Mouse (Mus musculus) kidney, embryonic 15.5 days (tissue): ENCODE data around the gene Senp1. TPM values are rescaled to one million over a fixed set of nuclear protein-coding genes. Genes with fewer than 3 reads are reported as not detected.

Experiments
- ATAC-seq: fragments of 200-750 bp; cut with Nextera tagmentation; replicated peaks from 2 replicates; pipeline ENCODE4 v1.8.0; 2017; ENCODE audit warnings: moderate TSS enrichment; ENCODE audit not compliant: low FRiP score
- H3K27ac ChIP-seq: fragments of 300-500 bp; sonication (generic); 2 replicates; pipeline ENCODE4 v1.5.1; 2015; ENCODE audit warnings: mild to moderate bottlenecking, inconsistent platforms
- H3K27me3 ChIP-seq: fragments of 300-500 bp; sonication (generic); 2 replicates; pipeline ENCODE4 v1.6.1; 2015; ENCODE audit warnings: inconsistent platforms
- H3K36me3 ChIP-seq: fragments of 300-500 bp; sonication (generic); 2 replicates; pipeline ENCODE4 v1.6.1; 2015; ENCODE audit warnings: inconsistent platforms
- H3K4me1 ChIP-seq: fragments of 300-500 bp; sonication (generic); 2 replicates; pipeline ENCODE4 v1.6.1; 2015; ENCODE audit warnings: inconsistent platforms
- H3K4me2 ChIP-seq: fragments of 300-500 bp; sonication (generic); 2 replicates; pipeline ENCODE4 v1.6.1; 2015; ENCODE audit warnings: moderate library complexity, mild to moderate bottlenecking, inconsistent platforms
- H3K4me3 ChIP-seq: fragments of 300-500 bp; sonication (generic); replicated peaks from 2 replicates; pipeline ENCODE4 v1.5.1; 2015; ENCODE audit warnings: mild to moderate bottlenecking, inconsistent platforms
- H3K9ac ChIP-seq: fragments of 300-500 bp; sonication (generic); 2 replicates; pipeline ENCODE4 v1.6.1; 2015; ENCODE audit warnings: mild to moderate bottlenecking, inconsistent platforms
- H3K9me3 ChIP-seq: fragments of 300-500 bp; sonication (generic); replicated peaks from 2 replicates; pipeline ENCODE4 v1.6.1; 2016; ENCODE audit warnings: inconsistent platforms
- WGBS: fragments of 180-500 bp; shearing (Covaris S2); methylation state at CpG from one replicate; pipeline ENCODE4 v1.1.7; 2015; ENCODE audit warnings: mixed read lengths; 5-methylcytosine and 5-hydroxymethylcytosine counted together
- polyA plus RNA-seq: library from polyadenylated mRNA; unstranded; fragments of >200 nt; fragmentation: Nextera tagmentation; extraction: Ambion mirVana; gene quantifications from 2 replicates; pipeline ENCODE4 v1.2.1, GENCODE M21; 2015

Gene Senp1
- 34.0 and 34.3 TPM in 2 replicates for polyA plus RNA-seq

DNA sequence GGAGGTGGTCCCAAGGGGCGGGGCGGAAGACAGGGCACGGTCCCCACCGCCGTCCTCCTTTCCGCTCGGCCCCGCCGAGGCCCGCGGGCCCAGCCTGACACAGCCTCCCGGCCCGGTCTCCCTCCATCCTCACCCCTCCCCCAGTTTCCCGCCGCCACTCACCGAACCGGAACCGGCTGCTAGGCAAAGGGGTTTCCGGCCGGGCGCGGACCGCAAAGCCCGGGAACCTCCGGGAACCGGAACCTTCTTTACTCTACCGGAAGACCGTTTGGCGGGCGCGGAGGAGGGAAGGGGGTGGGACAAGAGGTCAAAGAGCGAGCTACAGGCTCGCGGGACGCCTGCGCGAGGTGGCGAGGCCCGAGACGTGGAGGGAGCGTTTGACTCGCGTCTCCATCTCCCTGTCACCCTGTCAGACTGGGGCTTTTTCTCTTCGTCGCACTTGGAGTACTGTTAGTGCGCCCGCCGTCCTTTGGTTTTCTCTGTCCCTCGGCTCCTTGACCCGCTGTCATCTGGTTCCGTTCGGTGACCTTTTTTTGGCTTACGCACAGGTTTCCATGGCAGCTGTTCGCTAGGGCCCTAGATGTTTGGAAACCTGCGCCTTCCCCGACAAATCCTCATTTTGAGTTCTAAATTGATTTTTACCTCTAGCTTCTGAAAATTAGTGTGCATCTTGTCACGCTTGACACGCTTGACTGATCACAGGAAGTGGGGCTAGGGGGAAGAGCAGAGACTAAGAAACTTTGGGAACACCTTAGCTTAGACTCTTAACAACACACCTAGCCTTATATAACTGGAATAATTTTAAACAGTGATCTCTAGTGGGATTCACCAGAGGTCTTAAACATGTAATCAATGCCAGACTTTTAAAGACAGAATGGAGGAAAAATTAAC is at the start of gene Senp1:
Gene Senp1 (minus strand): TSS at position 624 of the 891 bp plus-strand sequence.
- H3K4me3 ChIP-seq = peak within 1 kb of the TSS; percentile 98
- peak; percentile 94 for ATAC-seq
- H3K4me1 ChIP-seq = peaks cover 16% of the 10 kb centered on the region
- H3K36me3 ChIP-seq = peaks cover 3% of the 10 kb centered on the region
- H3K9ac ChIP-seq = peak within 1 kb of the TSS; percentile 93
- peak within 1 kb of the TSS; percentile 70 for H3K4me2 ChIP-seq
- H3K9me3 ChIP-seq = no peaks in the 10 kb centered on the region
- under 1% methylated on average over 56 of the region's 58 CpGs for WGBS
- no peaks in the 10 kb centered on the region for H3K27me3 ChIP-seq
- peak within 1 kb of the TSS; percentile 100 for H3K27ac ChIP-seq

DNA sequence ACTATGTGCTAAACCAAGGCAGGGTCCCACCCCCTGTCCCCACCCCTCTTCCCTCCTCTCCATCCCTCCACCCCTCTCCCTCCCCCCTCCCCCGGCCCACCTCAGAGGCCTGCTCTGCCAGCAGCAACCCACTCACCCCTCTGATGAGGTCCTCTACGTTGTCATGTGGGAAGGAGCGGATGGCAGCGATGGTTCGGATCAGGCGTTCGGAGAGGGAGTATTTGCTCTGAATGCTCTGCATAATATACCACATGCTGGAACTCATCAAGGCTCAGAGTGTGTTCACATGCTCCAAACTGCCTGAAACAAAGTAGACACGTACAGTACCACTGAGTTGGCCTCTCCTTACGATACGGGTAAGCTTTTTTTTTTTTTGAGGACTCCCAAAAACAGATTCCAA is 49.0 kb upstream of the Senp1 start:
- no peak overlapping the region for H3K4me3 ChIP-seq
- H3K9ac ChIP-seq = no peak overlapping the region
- ATAC-seq = no peak
- H3K27me3 ChIP-seq = no peaks in the 10 kb centered on the region
- H3K9me3 ChIP-seq = no peaks in the 10 kb centered on the region
- 86% methylated on average over 9 of the region's 10 CpGs for WGBS
- H3K4me2 ChIP-seq = no peak overlapping the region
- no peak overlapping the region for H3K27ac ChIP-seq
- peaks cover 21% of the 10 kb centered on the region for H3K4me1 ChIP-seq
- H3K36me3 ChIP-seq = peaks cover 43% of the 10 kb centered on the region

DNA sequence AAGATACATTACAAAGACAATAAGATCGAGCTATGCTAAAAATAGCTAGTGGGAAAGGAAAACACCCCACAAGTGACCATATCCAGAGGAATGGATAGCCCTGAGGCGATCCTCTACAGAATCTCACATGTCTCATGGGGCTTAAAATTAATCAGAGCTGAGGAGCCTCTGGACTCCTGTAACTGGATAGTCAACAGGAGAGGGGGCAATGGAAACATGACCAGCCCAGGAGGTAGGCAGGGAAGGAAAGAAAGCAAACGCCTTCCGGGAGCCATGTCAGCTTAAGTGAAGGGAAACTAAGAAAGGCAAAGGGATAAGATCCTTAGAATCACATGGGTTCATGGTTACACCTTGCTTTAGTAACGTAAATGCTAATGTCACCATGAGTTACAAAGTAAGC is 47.3 kb upstream of the Senp1 start:
- WGBS = 54% methylated on average over 5 of the region's 5 CpGs
- H3K27ac ChIP-seq = peak overlapping the region; percentile 41; the same call in 1 of the 2 replicates
- H3K36me3 ChIP-seq = peaks cover 60% of the 10 kb centered on the region

DNA sequence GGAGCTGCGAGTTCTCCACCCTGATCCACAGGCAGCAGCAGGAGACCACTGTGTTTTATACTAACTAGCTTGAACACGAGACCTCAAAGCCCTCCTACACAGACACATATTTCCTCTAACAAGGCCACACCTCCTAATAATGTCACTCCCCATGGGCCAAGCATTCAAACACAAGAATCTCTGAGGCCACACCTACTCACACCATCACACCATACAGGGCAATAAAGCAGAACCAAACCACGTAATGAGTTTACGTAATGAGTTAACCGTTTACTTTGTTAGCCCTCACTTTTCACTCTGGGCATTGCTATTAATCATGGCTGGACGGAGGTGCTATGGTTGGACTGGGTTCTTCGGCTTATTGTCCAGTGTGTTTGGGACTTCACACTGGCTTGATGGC is 46.2 kb upstream of the Senp1 start:
- H3K9ac ChIP-seq = no peak overlapping the region
- no peaks in the 10 kb centered on the region for H3K9me3 ChIP-seq
- H3K27me3 ChIP-seq = no peaks in the 10 kb centered on the region
- ATAC-seq = 0 out of 2 replicates have a peak, but pooled peaks have one; percentile 43
- peaks cover 70% of the 10 kb centered on the region for H3K36me3 ChIP-seq
- peak overlapping the region; percentile 37; the same call in 1 of the 2 replicates for H3K27ac ChIP-seq
- no peak overlapping the region for H3K4me3 ChIP-seq
- WGBS = 55% methylated on average over 7 of the region's 7 CpGs
- no peak overlapping the region for H3K4me2 ChIP-seq
- peaks cover 14% of the 10 kb centered on the region for H3K4me1 ChIP-seq

More for the DNA sequence above, 47.3 kb upstream of the Senp1 start:
- no peaks in the 10 kb centered on the region for H3K9me3 ChIP-seq
- peaks cover 20% of the 10 kb centered on the region for H3K4me1 ChIP-seq
- no peaks in the 10 kb centered on the region for H3K27me3 ChIP-seq
- H3K9ac ChIP-seq = no peak overlapping the region
- ATAC-seq = no peak
- no peak overlapping the region for H3K4me3 ChIP-seq
- H3K4me2 ChIP-seq = no peak overlapping the region

DNA sequence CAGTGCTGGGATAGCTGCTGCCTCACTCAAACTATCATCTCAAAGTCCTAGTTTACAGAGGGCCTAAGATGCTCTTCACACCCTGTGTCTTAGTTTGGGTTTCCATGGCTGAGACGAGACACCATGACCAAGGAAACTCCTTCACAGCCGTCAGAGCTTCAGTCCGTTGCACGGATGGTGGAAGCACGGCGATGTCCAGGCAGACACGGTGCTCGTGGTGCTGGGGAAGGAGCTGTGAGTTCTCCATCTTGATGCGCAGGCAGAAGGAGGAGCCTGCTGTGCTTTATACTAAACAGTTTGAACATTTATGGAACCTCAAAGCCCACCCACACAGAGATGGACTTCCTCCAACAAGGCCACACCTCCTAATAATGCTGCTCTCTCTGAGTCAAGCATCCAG is 43.3 kb upstream of the Senp1 start:
- 92% methylated on average over 9 of the region's 9 CpGs for WGBS
- H3K9me3 ChIP-seq = no peaks in the 10 kb centered on the region

DNA sequence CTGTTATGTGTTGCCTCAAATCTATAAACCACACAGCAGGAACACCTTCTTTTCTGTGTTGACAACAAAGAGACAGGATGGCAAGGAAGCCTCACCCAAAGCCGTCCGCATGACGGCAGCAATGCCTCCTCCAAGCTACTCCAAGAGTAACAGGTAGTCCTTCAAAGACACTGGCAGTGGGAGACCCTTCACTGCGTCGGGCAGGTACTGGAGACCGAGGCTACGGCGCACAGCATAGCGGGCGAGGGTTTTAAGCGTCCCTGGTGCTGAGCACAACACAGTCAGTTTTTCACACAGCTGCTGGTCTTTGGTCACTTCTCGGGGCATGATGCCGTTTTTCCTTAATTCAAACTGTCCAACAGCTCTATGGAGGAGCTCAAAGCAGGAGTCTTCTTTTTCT is 42.1 kb upstream of the Senp1 start:
- H3K36me3 ChIP-seq = peaks cover 97% of the 10 kb centered on the region
- no peak overlapping the region for H3K4me3 ChIP-seq
- no peak overlapping the region for H3K27ac ChIP-seq
- no peak overlapping the region for H3K9ac ChIP-seq
- H3K27me3 ChIP-seq = no peaks in the 10 kb centered on the region
- no peaks in the 10 kb centered on the region for H3K9me3 ChIP-seq
- peaks cover 7% of the 10 kb centered on the region; the same call in 1 of the 2 replicates for H3K4me1 ChIP-seq
- no peak for ATAC-seq
- WGBS = 95% methylated on average over 13 of the region's 13 CpGs
- H3K4me2 ChIP-seq = no peak overlapping the region

More for the DNA sequence above, 43.3 kb upstream of the Senp1 start:
- Histone ChIP-seq H3K9ac (no peak overlapping the region), H3K4me1 (peaks cover 7% of the 10 kb centered on the region; the same call in 1 of the 2 replicates), H3K27ac (no peak overlapping the region), H3K27me3 (no peaks in the 10 kb centered on the region), H3K4me2 (no peak overlapping the region), H3K36me3 (peaks cover 95% of the 10 kb centered on the region), H3K4me3 (no peak overlapping the region)
- ATAC-seq = no peak

DNA sequence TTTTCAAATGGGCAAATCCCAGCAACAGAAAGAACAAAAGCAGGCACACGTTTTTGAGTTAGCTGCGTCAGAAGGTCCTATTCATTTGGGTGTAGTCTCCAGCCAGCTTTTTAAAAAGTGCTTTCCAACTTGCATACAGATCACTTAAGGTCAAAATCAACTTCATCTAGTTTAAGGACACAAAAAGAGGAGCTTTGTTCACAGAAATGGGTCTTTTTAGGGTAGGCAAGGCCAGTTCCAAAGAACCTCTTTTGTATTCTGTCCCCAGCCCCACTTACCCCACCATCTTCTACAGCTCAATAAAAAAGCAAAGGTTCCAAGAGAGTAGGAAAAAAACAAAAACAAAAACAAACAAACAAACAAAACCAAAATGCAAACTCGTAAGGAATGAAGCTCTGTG is 41.1 kb upstream of the Senp1 start:
- Histone ChIP-seq H3K4me3 (no peak overlapping the region), H3K27me3 (no peaks in the 10 kb centered on the region), H3K27ac (no peak overlapping the region), H3K4me1 (peaks cover 5% of the 10 kb centered on the region; the same call in 1 of the 2 replicates), H3K36me3 (peaks cover 95% of the 10 kb centered on the region), H3K9me3 (no peaks in the 10 kb centered on the region), H3K9ac (no peak overlapping the region), H3K4me2 (no peak overlapping the region)
- 84% methylated on average over 3 of the region's 3 CpGs for WGBS
- ATAC-seq = no peak

DNA sequence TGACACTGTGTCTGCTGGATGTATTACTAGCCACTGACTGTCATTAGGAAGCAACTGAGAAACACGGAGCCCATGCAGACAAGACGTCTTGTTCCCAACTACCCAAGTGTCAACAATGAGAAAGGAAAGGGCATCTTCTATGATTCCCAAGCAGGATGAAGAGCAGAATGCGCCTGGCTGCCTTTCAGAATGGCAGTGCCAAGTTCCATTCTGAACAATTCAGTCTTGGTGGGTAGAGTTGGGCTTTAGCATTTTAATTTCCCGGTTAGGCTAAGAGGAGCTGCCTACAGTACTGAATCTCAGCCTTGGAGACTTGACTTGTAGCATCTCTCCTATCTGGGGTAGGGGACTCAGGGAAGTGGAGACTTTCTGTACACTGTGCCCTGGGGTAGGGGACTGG is 40.5 kb upstream of the Senp1 start:
- Histone ChIP-seq H3K4me3 (no peak overlapping the region), H3K27me3 (no peaks in the 10 kb centered on the region), H3K4me1 (peaks cover 2% of the 10 kb centered on the region; the same call in 1 of the 2 replicates), H3K36me3 (peaks cover 90% of the 10 kb centered on the region), H3K4me2 (no peak overlapping the region), H3K9me3 (no peaks in the 10 kb centered on the region), H3K27ac (no peak overlapping the region), H3K9ac (no peak overlapping the region)
- 85% methylated on average over 4 of the region's 4 CpGs for WGBS
- no peak for ATAC-seq

DNA sequence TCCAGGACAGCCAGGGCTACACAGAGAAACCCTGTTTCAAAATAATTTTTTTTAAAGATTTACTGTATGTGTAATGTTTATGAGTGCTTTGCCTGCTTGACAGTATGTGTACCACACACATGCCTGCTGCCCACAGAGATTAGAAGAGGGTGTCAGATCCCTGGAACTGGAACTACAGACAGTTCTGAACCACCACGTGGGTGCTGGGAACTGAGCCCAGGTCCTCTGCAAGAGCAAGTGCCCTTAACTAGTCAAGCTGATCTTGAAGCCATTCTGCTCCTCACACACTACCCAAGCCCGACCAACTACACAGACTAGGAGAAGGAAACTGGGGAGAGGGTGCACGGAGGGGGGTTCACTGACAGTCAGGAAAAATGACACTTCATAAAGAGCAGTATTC is 39.9 kb upstream of the Senp1 start:
- whole genome bisulfite sequencing = 88% methylated on average over 3 of the region's 3 CpGs
- no peak overlapping the region for H3K4me3 ChIP-seq
- H3K4me2 ChIP-seq = no peak overlapping the region
- peaks cover 8% of the 10 kb centered on the region; the same call in 1 of the 2 replicates for H3K4me1 ChIP-seq
- no peaks in the 10 kb centered on the region for H3K9me3 ChIP-seq
- H3K27me3 ChIP-seq = no peaks in the 10 kb centered on the region
- H3K27ac ChIP-seq = no peak overlapping the region
- no peak overlapping the region for H3K9ac ChIP-seq
- no peak for ATAC-seq
- peaks cover 84% of the 10 kb centered on the region for H3K36me3 ChIP-seq

DNA sequence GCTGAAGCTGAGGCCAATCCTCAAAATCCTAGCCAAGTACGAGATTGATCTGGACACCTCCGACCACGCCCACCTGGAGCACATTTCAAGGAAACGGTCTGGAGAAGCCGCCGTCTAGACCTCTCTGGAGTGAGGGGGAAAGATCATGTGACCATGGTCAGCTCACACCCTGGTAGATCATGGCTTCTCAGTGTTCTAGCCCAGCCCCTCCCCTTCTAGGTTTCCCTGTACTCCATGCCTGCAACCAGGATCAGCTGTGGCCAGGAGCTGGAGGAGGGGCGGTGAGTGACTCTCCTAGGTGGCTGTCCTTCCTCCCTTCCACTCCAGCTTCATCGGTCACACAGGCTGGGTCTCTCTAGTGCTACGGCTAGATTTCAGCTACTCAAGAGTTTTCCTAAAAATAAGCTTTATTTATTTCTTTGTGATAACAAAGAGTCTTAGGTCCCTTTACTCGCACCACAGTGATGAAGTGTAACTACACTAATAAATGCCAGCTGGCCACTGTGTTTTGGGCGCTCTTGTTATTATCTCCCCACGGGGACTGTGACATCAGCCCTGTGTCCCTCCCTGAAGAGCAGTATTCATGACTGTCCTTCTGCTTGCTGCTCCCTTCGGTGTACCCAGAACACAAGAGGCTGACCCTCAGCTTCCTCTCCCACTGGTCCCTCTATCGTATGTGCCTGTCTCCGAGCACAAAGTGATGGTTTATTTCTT is 38.6 kb upstream of the Senp1 start:
- Histone ChIP-seq H3K4me3 (no peak overlapping the region), H3K4me2 (no peak overlapping the region), H3K4me1 (peaks cover 20% of the 10 kb centered on the region), H3K36me3 (peaks cover 74% of the 10 kb centered on the region), H3K27ac (no peak overlapping the region), H3K9me3 (no peaks in the 10 kb centered on the region), H3K27me3 (no peaks in the 10 kb centered on the region), H3K9ac (no peak overlapping the region)
- WGBS = 82% methylated on average over 15 of the region's 15 CpGs
- ATAC-seq = no peak

DNA sequence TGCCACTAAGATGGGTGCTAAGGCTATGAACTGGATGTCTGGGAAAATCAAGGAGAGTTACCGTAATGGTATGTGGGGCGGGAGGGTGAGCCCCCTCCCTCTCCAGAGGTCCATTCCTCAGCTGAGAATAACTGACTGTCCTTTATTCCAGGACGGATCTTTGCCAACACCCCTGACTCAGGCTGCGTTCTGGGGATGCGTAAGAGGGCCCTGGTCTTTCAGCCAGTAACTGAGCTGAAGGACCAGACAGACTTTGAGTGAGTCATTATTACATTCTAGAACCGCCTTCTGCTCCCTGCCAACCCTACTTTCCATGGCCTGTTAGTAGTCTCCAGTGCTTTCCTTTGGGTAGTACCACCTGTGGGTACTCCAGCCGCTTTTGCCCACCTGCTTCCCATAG is 37.9 kb upstream of the Senp1 start:
- Histone ChIP-seq H3K36me3 (peaks cover 74% of the 10 kb centered on the region), H3K9ac (no peak overlapping the region), H3K27ac (no peak overlapping the region), H3K27me3 (no peaks in the 10 kb centered on the region), H3K4me1 (peaks cover 22% of the 10 kb centered on the region), H3K9me3 (no peaks in the 10 kb centered on the region), H3K4me3 (no peak overlapping the region), H3K4me2 (no peak overlapping the region)
- no peak for ATAC-seq
- WGBS = 90% methylated on average over 7 of the region's 7 CpGs

DNA sequence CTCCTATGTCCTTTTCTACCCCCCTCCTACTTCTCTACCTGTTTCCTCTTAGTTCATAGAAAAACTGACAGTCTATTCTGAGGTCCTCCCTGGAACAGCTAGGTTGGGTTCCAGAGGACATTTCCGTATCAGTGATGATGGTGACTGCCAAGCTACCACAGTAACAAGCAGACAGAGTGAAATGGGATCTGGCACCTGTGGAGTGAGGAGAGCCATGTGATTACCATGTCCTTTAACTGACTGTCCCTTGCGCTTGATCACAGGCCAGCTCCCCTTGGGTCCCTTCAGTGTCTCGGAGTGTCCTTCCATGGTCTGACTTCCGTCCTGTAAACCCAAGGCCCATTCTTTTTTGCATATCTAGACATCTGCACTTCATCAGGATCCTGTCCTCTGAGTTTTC is 37.5 kb upstream of the Senp1 start:
- H3K36me3 ChIP-seq = peaks cover 74% of the 10 kb centered on the region
- ATAC-seq = no peak
- H3K27me3 ChIP-seq = no peaks in the 10 kb centered on the region
- H3K4me1 ChIP-seq = peaks cover 26% of the 10 kb centered on the region
- WGBS = 90% methylated on average over 4 of the region's 4 CpGs
- no peak overlapping the region for H3K4me2 ChIP-seq
- no peak overlapping the region for H3K27ac ChIP-seq
- no peak overlapping the region for H3K4me3 ChIP-seq
- no peak overlapping the region for H3K9ac ChIP-seq
- H3K9me3 ChIP-seq = no peaks in the 10 kb centered on the region
